Mouse (Mus musculus): ENCODE results near the gene Lbhd2. TPM values are rescaled to one million over a fixed set of nuclear protein-coding genes. Genes with fewer than 3 reads are reported as not detected.
A peak's percentile ranks its signal among the peaks of the same experiment; 100 is the strongest.

The Lbhd2 gene
- polyA plus RNA-seq, 1 experiment from 2014 or later: not detected

DNA sequence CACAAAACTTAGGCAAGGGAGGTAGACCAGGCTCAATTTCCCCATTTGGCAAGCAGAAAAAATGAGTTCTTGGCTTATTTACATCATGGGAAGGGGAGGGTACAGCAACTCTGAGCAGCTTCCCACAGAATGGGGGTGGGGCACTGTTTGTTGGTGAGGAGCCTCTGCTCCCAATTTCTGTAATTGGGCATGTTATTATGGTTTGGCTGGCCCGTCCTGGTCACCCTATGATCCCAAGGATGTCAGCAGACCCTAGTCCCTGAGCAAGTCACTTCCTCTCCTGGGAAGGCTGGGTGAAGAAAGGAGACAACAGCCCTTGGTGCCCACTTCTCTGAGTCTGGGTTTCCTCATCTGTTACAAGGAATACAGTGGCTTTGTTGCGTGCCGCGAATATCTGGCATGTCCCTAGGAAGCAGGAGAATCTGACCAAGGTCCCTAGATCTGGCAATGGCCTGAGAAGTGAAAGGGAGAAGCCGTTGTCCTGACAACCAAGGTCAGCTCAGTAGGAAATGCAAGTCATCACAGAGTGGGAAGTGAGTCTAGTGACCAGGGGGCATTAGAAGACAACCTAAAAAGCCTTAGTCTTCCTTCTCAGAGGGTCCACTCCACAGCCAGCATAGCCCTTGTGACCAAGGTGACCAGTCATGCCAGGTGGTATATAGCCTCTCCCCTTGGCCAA is 30.8 kb downstream of the Lbhd2 start:
- 74% methylated on average over 5 of the region's 5 CpGs for WGBS
- no peak overlapping the region for H3K27ac ChIP-seq (replicated peaks)
- DNase-seq (ENCODE audit: low spot score): no peak
- H3K4me3 ChIP-seq: no peak overlapping the region
- peaks cover 49% of the 10 kb centered on the region for H3K4me1 ChIP-seq
- no peaks in the 10 kb centered on the region for H3K36me3 ChIP-seq (replicated peaks)
- 0 out of 2 replicates have a peak, but pooled peaks cover 2% of the 10 kb centered on the region for H3K9me3 ChIP-seq
- peaks cover 90% of the 10 kb centered on the region for H3K27me3 ChIP-seq (replicated peaks; ENCODE audit: low read depth, poor library complexity, severe bottlenecking)

GRCm38 (mm10) chr12:111438850-111439249 is 32.2 kb downstream of the Lbhd2 start:
- Histone ChIP-seq H3K4me3 (no peak overlapping the region), H3K27ac (replicated peaks) (no peak overlapping the region), H3K4me1 (peaks cover 51% of the 10 kb centered on the region), H3K27me3 (replicated peaks; ENCODE audit: low read depth, poor library complexity, severe bottlenecking) (peaks cover 90% of the 10 kb centered on the region), H3K36me3 (replicated peaks) (no peaks in the 10 kb centered on the region), H3K9me3 (0 out of 2 replicates have a peak, but pooled peaks cover 2% of the 10 kb centered on the region)
- DNase-seq (ENCODE audit: low spot score): no peak
- WGBS: 82% methylated on average over 6 of the region's 6 CpGs

- WGBS: 90% methylated on average over 9 of the region's 9 CpGs
- no peaks in the 10 kb centered on the region for H3K36me3 ChIP-seq (replicated peaks)
- DNase-seq (ENCODE audit: low spot score): no peak
- H3K4me3 ChIP-seq: no peak overlapping the region
- 0 out of 2 replicates have a peak, but pooled peaks cover 2% of the 10 kb centered on the region for H3K9me3 ChIP-seq
- H3K4me1 ChIP-seq: peaks cover 51% of the 10 kb centered on the region
- H3K27ac ChIP-seq (replicated peaks): no peak overlapping the region
- peaks cover 92% of the 10 kb centered on the region for H3K27me3 ChIP-seq (replicated peaks; ENCODE audit: low read depth, poor library complexity, severe bottlenecking)
Observed at GRCm38 (mm10) chr12:111440701-111441373, 34.2 kb downstream of the Lbhd2 start.

GRCm38 (mm10) chr12:111441523-111441922 is 34.9 kb downstream of the Lbhd2 start:
- Histone ChIP-seq H3K4me3 (peak overlapping the region; percentile 61), H3K27ac (replicated peaks) (no peak overlapping the region), H3K36me3 (replicated peaks) (no peaks in the 10 kb centered on the region), H3K27me3 (replicated peaks; ENCODE audit: low read depth, poor library complexity, severe bottlenecking) (peaks cover 93% of the 10 kb centered on the region), H3K4me1 (peaks cover 56% of the 10 kb centered on the region), H3K9me3 (0 out of 2 replicates have a peak, but pooled peaks cover 2% of the 10 kb centered on the region)
- no peak for DNase-seq (ENCODE audit: low spot score)
- 67% methylated on average over 3 of the region's 3 CpGs for WGBS

GRCm38 (mm10) chr12:111442309-111443010 is 35.9 kb downstream of the Lbhd2 start, which contains the start of gene Tnfaip2:
Gene Tnfaip2 (plus strand): TSS chr12:111442469.
- no peaks in the 10 kb centered on the region for H3K36me3 ChIP-seq (replicated peaks)
- peaks cover 93% of the 10 kb centered on the region for H3K27me3 ChIP-seq (replicated peaks; ENCODE audit: low read depth, poor library complexity, severe bottlenecking)
- peak; percentile 88 for DNase-seq (ENCODE audit: low spot score)
- H3K4me1 ChIP-seq: peaks cover 59% of the 10 kb centered on the region
- H3K27ac ChIP-seq (replicated peaks): peak within 1 kb of the TSS; percentile 54; the same call in 1 of the 2 replicates
- 0 out of 2 replicates have a peak, but pooled peaks cover 2% of the 10 kb centered on the region for H3K9me3 ChIP-seq
- WGBS: under 1% methylated on average over 48 of the region's 48 CpGs
- H3K4me3 ChIP-seq: peak within 1 kb of the TSS; percentile 61

DNA sequence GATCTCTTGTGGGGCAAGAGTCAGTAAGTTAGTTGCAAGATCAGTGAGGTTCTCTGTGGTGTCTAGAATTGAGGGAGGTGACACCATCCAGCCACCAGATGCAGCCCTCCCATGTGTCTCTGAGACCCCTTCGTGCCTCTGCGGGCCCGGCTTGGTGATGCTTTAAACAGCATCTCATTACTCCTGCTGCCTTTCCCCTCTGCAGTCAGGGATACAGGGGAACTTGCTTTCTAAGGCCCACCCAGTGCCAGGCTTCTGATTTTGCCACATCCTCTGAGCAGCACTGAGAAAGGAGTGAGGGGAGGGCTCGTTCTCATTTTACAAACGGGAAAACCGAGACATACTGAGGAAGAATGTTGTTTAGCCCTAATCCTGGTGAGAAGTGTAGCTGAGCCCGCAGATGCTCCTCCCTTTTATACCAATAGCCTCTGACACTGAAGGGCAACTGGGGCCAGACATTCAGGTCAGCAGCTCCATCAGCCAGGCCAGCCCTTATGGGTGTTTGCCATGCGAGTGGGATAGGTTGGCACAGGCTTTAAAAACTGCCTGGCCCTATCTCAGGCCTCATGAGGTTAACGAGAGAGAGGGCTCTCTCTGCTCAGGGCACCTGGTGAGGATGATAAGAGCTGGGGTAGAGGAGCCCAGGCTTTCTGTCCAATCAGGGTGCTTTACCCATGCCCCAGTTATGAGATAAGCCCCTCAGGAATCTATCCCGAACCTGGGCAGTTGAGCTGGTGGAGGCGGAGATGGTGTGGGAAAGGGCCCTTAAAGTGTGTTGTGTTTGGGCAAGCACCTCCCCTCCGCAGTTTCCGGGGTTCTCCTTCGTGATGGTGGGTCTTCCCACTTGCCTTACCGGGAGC is 36.6 kb downstream of the Lbhd2 start:
- Histone ChIP-seq H3K9me3 (0 out of 2 replicates have a peak, but pooled peaks cover 2% of the 10 kb centered on the region), H3K27me3 (replicated peaks; ENCODE audit: low read depth, poor library complexity, severe bottlenecking) (peaks cover 93% of the 10 kb centered on the region), H3K36me3 (replicated peaks) (no peaks in the 10 kb centered on the region), H3K4me1 (peaks cover 63% of the 10 kb centered on the region), H3K4me3 (peak overlapping the region; percentile 61), H3K27ac (replicated peaks) (peak overlapping the region; percentile 14; the same call in 1 of the 2 replicates)
- WGBS: 7% methylated on average over 15 of the region's 15 CpGs
- DNase-seq (ENCODE audit: low spot score): no peak

GRCm38 (mm10) chr12:111443921-111444831 is 37.6 kb downstream of the Lbhd2 start:
- Histone ChIP-seq H3K36me3 (replicated peaks) (no peaks in the 10 kb centered on the region), H3K4me3 (no peak overlapping the region), H3K9me3 (0 out of 2 replicates have a peak, but pooled peaks cover 2% of the 10 kb centered on the region), H3K4me1 (peaks cover 72% of the 10 kb centered on the region), H3K27ac (replicated peaks) (no peak overlapping the region), H3K27me3 (replicated peaks; ENCODE audit: low read depth, poor library complexity, severe bottlenecking) (peaks cover 96% of the 10 kb centered on the region)
- DNase-seq (ENCODE audit: low spot score): no peak
- WGBS: 18% methylated on average over 10 of the region's 10 CpGs

DNA sequence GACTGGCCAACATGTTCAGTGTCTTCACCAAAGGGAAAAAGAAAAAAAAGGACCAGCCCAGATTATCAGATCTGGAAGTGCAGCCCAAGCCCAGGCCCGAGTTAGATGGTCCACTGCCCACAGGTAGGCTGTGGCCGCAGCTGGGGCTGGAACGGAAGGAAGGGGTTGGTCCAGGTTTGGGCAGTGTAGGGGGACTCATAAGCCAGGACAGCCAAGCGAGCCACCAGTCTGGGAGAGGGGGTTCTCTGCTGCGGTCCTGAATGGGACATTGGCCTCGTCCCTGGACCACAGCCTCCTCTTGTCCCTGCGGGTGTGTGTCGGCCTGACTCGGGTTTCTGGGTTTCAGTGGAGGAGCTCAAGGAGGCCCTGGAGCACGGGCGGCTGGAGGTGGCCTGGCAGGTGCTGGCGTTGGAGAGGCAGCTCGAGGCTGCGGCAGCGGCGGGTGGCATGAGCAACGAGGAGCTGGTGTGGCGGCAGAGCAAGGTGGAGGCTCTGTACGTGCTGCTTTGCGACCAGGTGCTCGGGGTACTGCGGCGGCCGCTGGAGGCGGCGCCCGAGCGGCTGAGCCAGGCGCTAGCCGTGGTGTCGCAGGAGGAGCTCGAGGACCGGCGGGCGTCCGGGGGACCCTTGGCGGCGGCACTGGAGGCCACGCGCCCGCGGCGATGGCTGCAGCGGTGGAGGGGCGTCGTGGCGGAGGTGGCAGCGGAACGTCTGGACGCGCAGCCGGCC is 38.7 kb downstream of the Lbhd2 start:
- peaks cover 100% of the 10 kb centered on the region for H3K27me3 ChIP-seq (replicated peaks; ENCODE audit: low read depth, poor library complexity, severe bottlenecking)

DNA sequence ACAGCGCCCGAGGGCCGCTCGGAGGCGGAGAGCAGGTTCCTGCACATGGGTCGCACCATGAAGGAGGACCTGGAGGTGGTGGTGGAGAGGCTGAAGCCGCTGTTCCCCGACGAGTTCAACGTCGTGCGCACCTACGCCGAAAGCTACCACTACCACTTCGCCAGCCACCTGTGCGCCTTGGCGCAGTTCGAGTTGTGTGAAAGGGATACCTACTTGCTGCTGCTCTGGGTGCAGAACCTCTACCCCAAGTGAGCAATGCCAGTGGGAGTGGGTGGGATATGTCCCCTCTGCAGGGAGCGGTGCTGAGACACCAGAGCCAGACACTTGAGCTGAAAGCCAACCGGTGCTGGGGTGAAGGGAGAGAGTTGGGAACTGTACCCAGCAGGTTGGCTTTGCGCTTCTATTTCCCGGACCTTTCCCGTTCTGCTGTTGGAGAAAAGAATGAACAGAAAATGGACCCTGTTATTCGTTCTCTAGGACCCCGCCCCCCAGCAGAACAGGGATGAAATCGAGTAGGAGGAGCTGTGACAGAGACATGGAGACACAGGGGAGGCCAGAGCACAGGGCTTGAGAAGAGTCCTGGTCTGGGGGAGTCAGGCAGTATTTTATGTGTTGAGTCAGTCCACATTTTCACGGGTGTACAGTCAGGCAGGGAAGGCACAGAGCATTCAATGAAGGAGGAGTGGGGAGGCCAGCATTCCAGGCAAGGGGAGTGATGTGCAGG is 39.4 kb downstream of the Lbhd2 start:
- H3K9me3 ChIP-seq: no peaks in the 10 kb centered on the region
- H3K4me3 ChIP-seq: peak overlapping the region; percentile 47
- 6% methylated on average over 27 of the region's 27 CpGs for WGBS
- H3K27ac ChIP-seq (replicated peaks): 0 out of 2 replicates have a peak overlapping the region, but pooled peaks have one; percentile 2
- H3K36me3 ChIP-seq (replicated peaks): no peaks in the 10 kb centered on the region
- peak; percentile 55 for DNase-seq (ENCODE audit: low spot score)
- H3K4me1 ChIP-seq: peaks cover 91% of the 10 kb centered on the region
- H3K27me3 ChIP-seq (replicated peaks; ENCODE audit: low read depth, poor library complexity, severe bottlenecking): peaks cover 100% of the 10 kb centered on the region

More for the DNA sequence above, 38.7 kb downstream of the Lbhd2 start:
- Histone ChIP-seq H3K4me3 (peak overlapping the region; percentile 47), H3K27ac (replicated peaks) (0 out of 2 replicates have a peak overlapping the region, but pooled peaks have one; percentile 2), H3K4me1 (peaks cover 84% of the 10 kb centered on the region), H3K9me3 (no peaks in the 10 kb centered on the region), H3K36me3 (replicated peaks) (no peaks in the 10 kb centered on the region)
- DNase-seq (ENCODE audit: low spot score): no peak
- whole genome bisulfite sequencing: 2% methylated on average over 52 of the region's 52 CpGs

DNA sequence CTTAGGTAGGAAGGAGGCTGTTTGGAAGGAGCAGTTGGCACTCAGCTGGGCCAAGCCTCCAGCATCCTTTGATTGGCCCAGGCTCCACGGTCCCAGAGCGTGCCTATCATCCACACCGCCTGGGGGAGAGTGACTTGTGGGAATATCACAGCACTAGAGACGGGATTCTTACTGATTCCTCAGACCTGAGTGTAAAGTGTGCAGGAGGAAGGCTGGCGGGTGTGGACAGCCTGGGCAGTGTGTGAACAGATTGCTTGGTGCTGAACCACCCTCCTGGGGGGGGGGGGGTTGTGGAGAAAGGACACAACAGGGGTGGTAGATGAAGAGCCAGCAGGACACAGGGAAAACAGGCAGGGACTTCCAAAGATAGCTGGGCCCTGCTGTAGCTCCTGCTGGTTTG is 40.1 kb downstream of the Lbhd2 start:
- Histone ChIP-seq H3K4me1 (peaks cover 89% of the 10 kb centered on the region), H3K36me3 (replicated peaks) (no peaks in the 10 kb centered on the region), H3K27ac (replicated peaks) (no peak overlapping the region), H3K9me3 (no peaks in the 10 kb centered on the region), H3K4me3 (no peak overlapping the region), H3K27me3 (replicated peaks; ENCODE audit: low read depth, poor library complexity, severe bottlenecking) (peaks cover 100% of the 10 kb centered on the region)
- WGBS: 22% methylated on average over 5 of the region's 5 CpGs
- peak; percentile 25 for DNase-seq (ENCODE audit: low spot score)
